Mouse (Mus musculus): ENCODE results near the gene Slf1. TPM values are rescaled to one million over a fixed set of nuclear protein-coding genes. Genes with fewer than 3 reads are reported as not detected.

Gene Slf1
- 25.4 TPM for polyA plus RNA-seq (2017; shearing (Covaris generic))

DNA sequence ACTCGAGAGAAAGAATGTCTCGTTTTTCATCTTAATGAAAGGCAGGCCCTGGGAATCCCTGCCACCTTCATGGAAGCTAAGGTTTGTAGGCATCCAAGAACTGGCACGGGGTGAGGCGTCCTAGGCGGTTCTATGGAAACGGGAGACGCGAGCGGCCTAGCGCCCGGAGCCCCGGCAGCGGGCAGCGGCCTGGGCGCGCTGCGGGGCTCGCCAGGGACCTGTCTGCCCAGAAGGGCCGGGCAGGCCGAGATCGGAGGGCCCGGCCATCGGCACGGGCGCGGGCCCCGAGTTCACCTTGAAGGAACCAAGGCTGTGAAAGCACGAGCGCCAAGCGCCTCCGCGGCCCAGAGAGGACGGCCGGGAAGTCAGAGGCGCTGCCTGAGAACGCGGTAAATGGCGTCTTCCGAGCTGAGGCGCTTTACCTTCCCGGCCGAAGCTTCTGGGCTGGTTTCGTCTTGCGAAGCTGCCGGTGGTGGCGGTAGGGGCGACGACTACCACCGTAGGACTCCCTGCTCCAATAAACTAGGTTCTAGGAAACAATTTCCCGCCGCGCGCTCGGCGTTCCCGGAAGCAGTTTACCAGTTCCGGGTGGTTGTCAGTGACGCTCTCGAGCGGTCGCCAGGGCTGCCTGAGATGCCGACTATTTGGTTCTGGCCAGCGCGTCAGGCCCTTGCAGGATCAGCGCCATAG, at the start of gene Slf1, which contains the start of gene 2210408I21Rik:
Gene Slf1 (minus strand): TSS at position 543 of the 690 bp plus-strand sequence.
Gene 2210408I21Rik (plus strand): TSS at position 610 of the 690 bp plus-strand sequence.

Other genes with a start within 250 kb of the Slf1 start
- gene 2210408I21Rik, start 67 bp upstream of the Slf1 start, polyA plus RNA-seq (2017; shearing (Covaris generic)) = 4.1 TPM